ENCODE assay signal across 9 mouse cellular contexts in the genomic region with DNA sequence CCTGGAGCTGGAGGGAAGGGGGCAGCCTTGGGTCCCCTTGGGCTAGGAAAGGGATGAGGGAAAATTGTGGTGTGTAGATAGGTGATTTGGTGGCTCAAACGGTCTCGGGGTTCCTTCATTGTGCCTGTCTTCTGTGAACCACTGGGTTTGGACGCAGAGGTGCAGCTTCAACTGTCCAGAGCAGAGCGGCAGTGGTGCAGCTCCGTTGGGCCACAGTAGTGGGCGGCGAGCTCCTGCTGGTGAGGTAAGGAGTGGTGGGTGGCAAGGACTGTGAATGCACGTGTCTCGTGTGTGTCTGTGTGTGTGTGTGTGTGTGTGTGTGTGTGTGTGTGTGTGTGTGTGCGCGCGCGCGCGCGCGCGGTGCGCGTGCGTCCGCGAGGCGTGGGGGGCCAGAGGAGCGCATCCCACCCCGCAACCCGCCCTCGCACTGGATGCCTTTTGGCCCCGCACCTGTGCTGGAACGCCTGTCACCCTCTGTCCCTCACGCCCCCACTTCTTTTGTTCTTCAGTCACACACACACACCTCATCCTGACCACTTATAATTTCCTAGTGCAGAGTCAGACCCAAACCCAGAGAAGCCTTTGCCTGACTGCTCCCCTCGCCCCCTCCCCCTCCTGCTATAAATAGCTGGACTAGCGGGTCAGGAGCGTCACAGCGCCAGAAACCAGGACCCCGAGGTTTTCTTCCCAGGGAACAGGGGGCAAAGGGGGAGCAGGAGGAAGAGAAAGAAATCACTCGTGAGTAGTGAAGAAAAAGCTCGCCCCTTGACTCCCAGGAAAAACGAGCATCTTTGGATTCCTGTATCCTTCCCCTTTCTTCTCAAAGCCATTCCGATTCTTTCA. TPM values are rescaled to one million over a fixed set of nuclear protein-coding genes. Genes with fewer than 3 reads are reported as not detected.
DNase-seq lines count a peak whose midpoint lies in the region; ATAC-seq and TF ChIP-seq lines count a peak whose summit lies in the region.
"Had no signal": no experiment of that assay in that cellular context is flagged by ENCODE, and none has a peak within 500 bp of the region (broad histone marks: within the 10 kb centered on the region; RNA-seq: fewer than 3 reads in every experiment).

No protein-coding gene starts in this region.

- TF ChIP-seq CTCF in kidney, adult 2 months (conservative IDR thresholded peaks at IDR 0.05; ENCODE audit: insufficient read depth, insufficient read length, low read depth, low read length): no peak
- no peak for TF ChIP-seq CTCF in left cerebral cortex, adult 2 months (IDR thresholded peaks at IDR 0.05)

- peak; percentile 18 for DNase-seq in kidney, postnatal 10 days
- no peak for DNase-seq in kidney, adult 2 months
- DNase-seq in cerebellum, postnatal 14 days: peak; percentile 88
- peak; percentile 51 to 64 for DNase-seq in frontal cortex, postnatal 25 days (ENCODE audit: low spot score in 2 of 2)
- peak; percentile 60 to 67 for DNase-seq in left cerebral cortex, adult 2 months (ENCODE audit: extremely low spot score in 1 of 2, low spot score in 2 of 2)
- peak; percentile 53 for DNase-seq in neural tube, embryonic 10.5 days (ENCODE audit: extremely low spot score, low spot score)
- no peak for DNase-seq in gastrocnemius, adult 8-10 months (ENCODE audit: low spot score in 2 of 2)

- intact Hi-C loops in left cerebral cortex, adult 2 months (cut with DNase I): loop anchor here (1.0 to 10.0 kb wide), 11 partner anchors 29 to 1645 kb away; partner anchors contain the start of gene Gabra1

- no peaks in the 10 kb centered on the region for H3K36me3 ChIP-seq in kidney, adult 2 months (ENCODE audit: control insufficient read depth, insufficient read depth, low read length)

- H3K4me1 ChIP-seq in kidney, adult 2 months (ENCODE audit: control insufficient read depth, insufficient read depth, low read length): no peaks in the 10 kb centered on the region

- no peak for ATAC-seq in CD4-positive, CD25-positive, alpha-beta regulatory T cell, adult 4 months

- 0 out of 2 replicates have a peak, but pooled peaks cover 2% of the 10 kb centered on the region for H3K27me3 ChIP-seq in kidney, adult 2 months (replicated peaks; ENCODE audit: control insufficient read depth, insufficient read depth, low read length)

- TF ChIP-seq POLR2A in kidney, adult 2 months (IDR thresholded peaks at IDR 0.05; ENCODE audit: low read depth, low read length): no peak

- under 1% methylated on average over 31 of the region's 40 CpGs for WGBS in kidney, adult 2 months

- no peak overlapping the region for H3K4me3 ChIP-seq in kidney, adult 2 months (ENCODE audit: insufficient read depth, low read depth, low read length)
- H3K4me3 ChIP-seq in left cerebral cortex, adult 2 months: peak overlapping the region; percentile 71

- no peak overlapping the region for H3K27ac ChIP-seq in kidney, adult 2 months (ENCODE audit: insufficient read depth, low read depth, low read length)
- peak overlapping the region; percentile 98 for H3K27ac ChIP-seq in left cerebral cortex, adult 2 months

RNA-seq across cellular contexts. Expression of gene Gabrb2, which starts 0.5 kb away (rescaled TPM):
- not detected in 2 replicates for polyA plus RNA-seq in kidney, adult 2 months (2012; rRNA removed)
- 100 to 1,000 TPM; 185 to 192 TPM for total RNA-seq in left cerebral cortex, adult 2 months (2021)
- under 1 TPM; 0.15 to 0.46 (median 0.21) TPM for total RNA-seq in gastrocnemius, adult 8-10 months (2022)
- polyA plus RNA-seq in CD4-positive, CD25-positive, alpha-beta regulatory T cell, adult 4 months (2017; shearing (Covaris generic)): not detected
- total RNA-seq: neutrophil, adult 5-6 weeks had no signal

Comparison
In these comparisons a context has a peak if more than half of its experiments do, and no peak if none do; other contexts are left out.
1. DNase-seq: peak in kidney, postnatal 10 days (single experiment), cerebellum, postnatal 14 days (2 of 2), frontal cortex, postnatal 25 days (2 of 2), left cerebral cortex, adult 2 months (2 of 2) and neural tube, embryonic 10.5 days (single experiment); none in kidney, adult 2 months (single experiment) and gastrocnemius, adult 8-10 months (0 of 2).
2. RNA of gene Gabrb2, which starts 0.5 kb away (total RNA-seq): 185 to 192 TPM in left cerebral cortex, adult 2 months; 0.15 to 0.46 TPM in gastrocnemius, adult 8-10 months; every median in the first group is over 100 times any median in the second.